Mouse (Mus musculus) skeletal muscle tissue, adult 2 months (tissue): ENCODE results near the gene Macf1.
"Not testable (repeated sequence)": the region's sequence is repeated elsewhere in the genome, so short reads cannot be mapped to it uniquely, and the experiment has no call there.

Experiments
- DNase-seq: peaks from one replicate; pipeline ENCODE4 v3.0.0-alpha.2; 2012; ENCODE audit warnings: low read depth, low spot score

Macf1 gene

GRCm38 (mm10) chr4:123447251-123447650, 236.9 kb downstream of the Macf1 start:
- no peak for DNase-seq

- no peak for DNase-seq
These were observed 237.4 kb downstream of the Macf1 start for GRCm38 (mm10) chr4:123446754-123447153.

DNA sequence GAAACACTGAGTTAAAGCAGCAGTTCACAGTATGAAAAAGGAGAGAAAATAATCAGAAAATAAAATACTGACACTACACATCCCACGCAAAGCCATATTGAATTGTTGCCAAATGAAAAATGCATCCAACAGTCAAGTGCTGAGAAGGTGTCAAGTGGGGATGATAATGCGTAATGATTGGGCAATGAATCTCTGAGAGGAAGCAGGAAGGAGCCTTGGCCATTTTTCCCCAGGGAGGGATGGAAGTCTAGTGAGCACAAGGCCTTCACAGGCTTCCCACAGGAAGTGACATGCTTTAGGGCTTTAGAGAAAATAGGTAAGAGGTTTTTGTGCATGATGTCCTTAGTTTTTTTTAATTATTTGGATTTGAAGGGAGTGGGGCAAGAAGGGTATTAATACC, 237.9 kb downstream of the Macf1 start:
- DNase-seq: not testable (repeated sequence)

GRCm38 (mm10) chr4:123438414-123438813, 245.7 kb downstream of the Macf1 start:
- peak; percentile 68 for DNase-seq

- no peak for DNase-seq
These were observed 251.0 kb downstream of the Macf1 start for GRCm38 (mm10) chr4:123433171-123433570.

DNA sequence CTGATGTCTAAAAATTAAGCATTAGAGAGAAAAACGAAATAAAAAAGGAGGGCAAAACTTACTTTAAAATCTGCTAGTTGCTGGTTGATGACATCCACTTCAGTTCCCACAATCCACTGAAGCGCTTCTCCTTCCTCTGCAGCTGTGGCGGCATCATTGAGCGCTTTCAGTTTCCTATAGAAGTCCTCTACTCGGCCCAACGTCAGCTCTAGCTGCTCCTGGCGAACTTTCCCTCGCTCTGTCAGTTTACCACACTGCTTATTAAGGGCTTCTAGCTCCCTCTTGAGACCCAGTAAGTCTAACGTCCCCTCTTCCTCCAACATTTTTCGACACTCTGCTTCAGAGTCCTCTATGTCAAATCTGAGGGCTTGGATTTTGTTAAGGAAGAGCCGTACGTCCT, 252.2 kb downstream of the Macf1 start:
- DNase-seq: no peak

- no peak for DNase-seq
These were observed 256.1 kb downstream of the Macf1 start for GRCm38 (mm10) chr4:123427900-123428684.

DNA sequence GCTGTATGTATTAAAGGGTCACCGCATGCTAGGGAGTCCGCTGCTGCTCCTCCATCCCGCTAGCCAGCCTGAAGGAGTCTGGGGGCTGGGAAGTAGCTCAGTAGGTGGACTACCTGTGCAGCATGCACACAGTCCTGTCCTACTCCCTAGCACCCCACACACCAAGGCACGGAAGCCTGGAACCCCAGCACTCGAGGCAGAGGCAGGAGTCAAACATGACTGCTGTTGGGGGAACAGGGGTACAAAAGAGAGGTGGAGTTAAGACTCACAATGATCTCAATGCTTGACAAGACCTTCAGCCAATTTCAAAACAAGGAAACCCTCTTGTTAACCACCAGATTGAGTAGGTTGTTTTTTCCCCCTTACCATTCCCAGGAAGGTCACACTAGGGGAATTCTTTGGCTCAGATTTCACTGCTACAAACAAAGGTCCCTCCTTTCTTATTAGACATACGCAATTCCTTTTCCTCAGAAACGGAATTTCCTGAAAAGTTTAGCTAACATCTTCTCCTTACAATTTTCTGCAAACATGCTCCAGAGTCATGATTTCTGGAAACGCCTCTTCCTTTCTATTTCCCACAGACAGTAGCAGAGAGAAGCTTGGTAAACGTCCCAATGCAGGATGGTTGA, 256.8 kb downstream of the Macf1 start:
- no peak for DNase-seq

DNA sequence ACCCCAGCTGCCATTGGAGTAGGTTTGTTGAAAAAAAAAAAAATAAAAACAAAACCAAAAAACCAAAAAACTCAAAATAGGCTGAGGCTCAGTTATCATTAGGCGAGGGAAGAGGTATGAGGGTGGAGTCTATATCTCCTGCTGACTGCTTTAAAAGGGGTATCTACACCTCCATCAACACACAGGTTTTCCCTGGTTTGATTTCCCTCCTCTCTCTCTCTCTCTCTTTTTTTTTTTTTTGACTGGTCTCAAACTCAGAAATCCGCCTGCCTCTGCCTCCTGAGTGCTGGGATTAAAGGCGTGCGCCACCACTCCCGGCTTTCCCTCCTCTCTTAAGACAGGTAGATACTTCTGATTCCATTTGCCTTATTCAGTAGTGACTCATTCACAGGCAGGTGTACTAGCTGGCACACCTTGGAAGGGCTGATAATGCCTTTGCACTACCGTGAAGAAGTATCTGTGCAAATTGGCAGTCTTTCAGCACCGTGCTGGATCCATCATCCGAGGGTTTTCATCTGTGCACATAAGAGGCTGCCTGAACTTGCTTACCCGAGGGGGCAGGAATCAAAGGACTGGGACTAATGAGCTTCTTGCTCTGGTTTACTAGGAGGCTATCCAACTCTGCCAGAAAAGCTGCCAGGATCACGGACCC, 257.6 kb downstream of the Macf1 start:
- DNase-seq: no peak

- DNase-seq: peak; percentile 32
These were observed 258.4 kb downstream of the Macf1 start for GRCm38 (mm10) chr4:123425672-123426272.

- no peak for DNase-seq
These were observed 260.1 kb downstream of the Macf1 start for GRCm38 (mm10) chr4:123424050-123424449.

GRCm38 (mm10) chr4:123422828-123423227, 261.3 kb downstream of the Macf1 start:
- DNase-seq: peak; percentile 68

DNA sequence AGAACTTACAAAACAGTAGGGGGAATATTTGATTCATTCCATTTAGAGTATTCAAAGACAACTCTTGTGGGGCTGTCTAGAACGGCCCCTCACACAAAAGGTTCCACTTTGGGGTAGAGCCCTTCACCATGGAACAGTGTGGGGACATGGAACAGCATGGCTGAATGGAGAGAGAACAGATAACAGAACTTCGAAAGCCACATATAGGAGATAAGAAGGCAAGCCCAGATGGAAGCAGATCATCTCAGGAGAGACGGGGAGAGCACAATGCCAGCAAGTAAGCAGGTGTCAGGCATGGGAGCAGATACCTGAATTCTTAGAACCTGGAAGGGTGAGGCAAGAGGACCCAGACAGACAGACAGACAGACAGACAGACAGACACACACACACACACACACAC, 266.1 kb downstream of the Macf1 start:
- DNase-seq: no peak

DNA sequence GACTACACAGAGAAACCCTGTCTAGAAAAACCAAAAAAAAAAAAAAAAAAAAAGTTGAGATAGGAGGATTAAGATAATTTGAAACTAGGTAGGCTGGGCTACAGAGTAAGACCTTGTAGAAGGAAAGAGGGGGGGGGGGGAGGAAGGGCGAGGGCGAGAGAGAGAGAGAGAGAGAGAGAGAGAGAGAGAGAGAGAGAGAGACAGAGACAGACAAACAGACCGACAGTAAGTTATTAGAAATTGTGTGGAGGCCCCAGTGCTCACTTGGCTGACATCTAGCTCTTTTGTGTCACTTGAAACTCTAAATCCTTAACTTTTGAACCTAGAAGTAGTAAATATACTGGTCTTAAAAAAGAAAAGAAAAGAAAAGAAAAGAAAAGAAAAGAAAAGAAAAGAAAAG, 266.7 kb downstream of the Macf1 start:
- no peak for DNase-seq

DNA sequence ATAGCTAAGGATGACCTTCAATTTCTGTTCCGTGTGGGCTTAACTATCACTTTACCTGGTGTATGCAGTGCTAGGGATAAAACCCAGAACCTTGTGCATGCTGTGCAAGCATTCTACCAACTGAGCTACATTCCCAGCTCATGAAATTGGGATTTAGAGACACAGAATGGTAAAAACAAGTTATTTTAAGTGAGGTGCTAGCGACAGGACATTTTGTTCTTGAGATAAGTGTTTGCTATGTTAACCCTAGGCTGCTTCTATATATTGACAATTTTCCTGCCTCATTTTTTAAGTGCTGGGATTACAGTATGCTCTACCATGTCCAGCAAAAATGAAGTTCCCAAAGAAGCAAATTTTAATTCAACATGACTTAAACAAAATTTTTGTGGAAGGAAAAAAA, 267.3 kb downstream of the Macf1 start:
- DNase-seq: no peak

DNA sequence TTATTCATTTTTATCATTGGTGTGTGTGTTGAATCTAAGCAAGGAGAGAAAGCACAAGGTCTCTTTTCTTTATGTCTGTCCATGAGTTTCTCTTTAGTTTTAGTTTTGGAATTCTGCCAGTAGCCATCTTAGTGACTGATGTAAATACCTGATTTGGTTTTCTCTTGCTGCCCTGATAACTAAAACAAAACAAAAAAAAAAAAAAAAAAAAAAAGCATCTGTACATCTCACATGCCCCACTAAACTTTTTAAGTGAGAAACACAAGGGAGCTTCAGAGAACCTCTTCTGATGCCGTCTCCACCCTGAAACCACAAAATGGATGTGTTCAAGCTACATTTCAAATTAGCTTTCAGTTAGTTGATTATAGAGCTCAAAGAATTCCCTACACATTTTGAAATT, 268.6 kb downstream of the Macf1 start:
- DNase-seq: no peak

- no peak for DNase-seq
These were observed 270.3 kb downstream of the Macf1 start for GRCm38 (mm10) chr4:123413876-123414275.

- DNase-seq: no peak
These were observed 271.2 kb downstream of the Macf1 start for GRCm38 (mm10) chr4:123412981-123413380.

GRCm38 (mm10) chr4:123412528-123412878, 271.7 kb downstream of the Macf1 start:
- peak; percentile 32 for DNase-seq

DNA sequence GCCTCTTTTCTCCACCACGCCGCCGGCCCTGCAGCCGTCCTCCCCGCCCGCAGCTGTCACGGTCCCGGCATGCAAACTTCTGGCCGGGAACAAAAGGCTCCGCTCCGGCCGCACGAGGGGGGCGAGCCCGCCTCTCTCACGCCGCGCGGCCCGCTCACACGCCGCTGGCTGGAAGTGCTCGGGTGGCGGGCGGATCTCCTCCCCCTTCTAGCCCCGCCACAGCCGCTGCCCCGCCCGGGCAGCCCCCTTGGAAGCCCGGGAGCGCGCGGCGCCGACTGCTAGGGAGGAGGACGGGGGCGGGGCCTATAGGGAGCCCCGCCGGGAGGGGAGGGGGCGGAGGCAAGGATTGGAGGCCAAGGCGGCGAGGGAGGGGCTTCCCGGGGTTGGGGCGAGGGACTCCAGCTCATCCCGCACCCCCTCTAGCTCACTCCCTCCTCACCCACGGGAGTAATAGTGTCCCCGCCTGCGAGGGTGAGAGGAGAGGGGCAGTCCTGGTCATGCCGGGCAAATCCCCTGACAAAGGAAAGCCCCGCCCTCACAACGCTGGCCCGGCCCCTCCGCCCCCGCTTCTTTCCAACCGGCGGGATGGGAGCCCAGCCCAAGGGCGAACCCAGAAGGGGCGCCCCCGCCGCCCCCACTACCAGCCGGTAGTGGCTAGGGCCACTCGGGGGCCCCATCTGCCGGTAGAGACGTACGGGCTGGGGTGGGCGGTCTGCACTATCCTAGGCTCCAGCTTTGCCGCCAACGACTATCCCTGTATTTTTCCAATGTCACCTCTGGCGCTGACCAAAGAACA, 272.2 kb downstream of the Macf1 start:
- peak; percentile 85 for DNase-seq

DNA sequence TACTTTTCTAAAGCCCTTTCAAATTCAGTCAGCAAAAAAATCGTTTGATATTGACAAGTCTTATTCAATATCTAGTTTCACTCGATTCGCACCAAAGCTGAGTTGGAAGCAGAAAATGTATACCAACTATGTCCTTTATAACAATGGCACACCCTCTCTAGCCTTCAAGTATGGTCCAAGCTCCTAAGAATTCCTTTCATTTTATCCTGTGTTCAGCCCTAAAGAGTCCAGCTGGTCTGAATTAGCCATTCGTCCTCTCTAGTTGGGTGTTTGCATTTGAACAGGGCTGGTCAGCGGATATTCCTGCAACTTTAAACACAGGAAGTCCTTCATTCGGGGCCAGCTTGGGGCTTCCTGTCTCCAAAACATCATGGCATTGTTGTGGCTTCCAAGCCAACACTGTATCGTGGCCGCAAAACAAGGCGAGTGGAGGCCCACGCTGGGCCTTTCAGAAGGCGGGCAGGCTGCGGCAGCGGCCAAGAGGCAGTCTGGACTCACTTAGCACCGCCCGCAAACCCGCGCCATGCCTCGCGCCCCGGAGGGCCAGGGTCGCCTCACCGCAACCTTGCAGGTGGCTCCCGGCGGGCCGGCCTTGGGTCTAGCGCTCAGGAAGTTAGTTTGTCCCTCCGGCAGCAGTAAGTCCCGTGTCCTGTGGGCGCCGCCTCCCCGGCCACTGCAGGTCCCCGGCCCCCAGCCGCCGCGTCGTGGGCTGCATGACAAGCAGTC, 273.0 kb downstream of the Macf1 start:
- DNase-seq: no peak
